Mouse (Mus musculus) cerebellum, postnatal 10 days (tissue): Measurements from ENCODE around the gene Plekhh3.
A peak's percentile ranks its signal among the peaks of the same experiment; 100 is the strongest.

ENCODE experiments used
- DNase-seq, 2 experiments: peaks; one replicate each; pipeline ENCODE4 v3.0.0; 2021; ENCODE audit warnings: mixed read lengths in 2 of 2

Gene Plekhh3

GRCm38 (mm10) chr11:101119761-101120544 is 51.2 kb downstream of the Plekhh3 start, which contains the start of the genes Retreg3 and Tubg1:
Gene Retreg3, minus strand, starts transcription at chr11:101119893.
Gene Tubg1, plus strand, starts transcription at chr11:101119938.
- peak; percentile 100 for DNase-seq

- DNase-seq, result no peak
Measured at GRCm38 (mm10) chr11:101119131-101119760, 51.9 kb downstream of the Plekhh3 start.

- DNase-seq, result no peak
Measured at GRCm38 (mm10) chr11:101118105-101118504, 53.0 kb downstream of the Plekhh3 start.

- DNase-seq, result no peak
Measured at GRCm38 (mm10) chr11:101115564-101115963, 55.6 kb downstream of the Plekhh3 start.
